Mouse (Mus musculus): ENCODE data around the gene Soga1. TPM values are rescaled to one million over a fixed set of nuclear protein-coding genes. Genes with fewer than 3 reads are reported as not detected.

The Soga1 gene
- 1.9 and 2.9 TPM in 2 replicates for total RNA-seq (2015)
- 2.3 and 2.4 TPM in 2 replicates for total RNA-seq (2017)

DNA sequence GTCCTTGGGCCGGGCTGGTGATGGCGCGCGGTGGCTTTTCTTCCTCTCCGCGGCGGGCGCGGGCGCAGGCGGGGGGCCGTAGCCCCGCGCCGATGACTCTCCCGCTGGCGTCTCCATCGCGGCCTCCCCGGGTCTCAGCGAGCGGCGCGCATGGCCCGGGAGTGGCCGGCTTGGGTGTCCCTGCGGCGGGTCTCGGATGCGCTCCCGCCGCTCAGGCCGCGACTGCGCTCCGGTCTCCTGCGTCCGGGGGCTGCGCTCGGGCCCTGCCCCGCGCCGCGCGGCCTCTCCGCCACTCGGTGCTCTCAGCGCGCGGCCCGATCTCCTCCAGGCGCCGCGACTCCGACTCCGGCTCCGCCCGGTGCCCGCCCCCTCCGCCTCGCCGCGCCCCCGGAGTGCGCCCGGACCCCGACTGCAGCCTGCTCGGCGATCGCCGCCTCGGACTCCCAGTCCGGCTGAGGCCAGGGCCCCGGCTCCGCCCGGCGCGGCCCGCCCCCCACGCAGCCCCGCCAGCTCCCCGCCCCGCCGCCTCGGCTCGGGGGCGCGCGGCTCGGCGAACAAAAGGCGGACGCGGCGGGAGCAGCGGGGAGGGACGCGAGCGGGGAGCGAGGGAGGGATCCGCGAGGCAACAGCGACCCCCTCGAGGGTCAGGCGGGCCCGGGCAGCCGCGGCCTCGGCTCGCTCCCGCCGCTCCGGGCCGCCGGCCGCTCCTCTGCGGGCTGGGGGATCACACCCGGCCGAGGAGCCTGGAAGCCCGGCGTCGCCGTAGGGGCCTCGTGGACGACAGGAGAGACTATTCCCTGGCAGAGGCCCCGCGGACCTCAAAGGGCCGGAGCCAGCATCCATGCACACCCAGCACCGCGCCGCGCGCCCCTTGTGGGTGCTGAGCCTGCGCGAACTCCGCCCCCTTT, at the start of gene Soga1:
Gene Soga1 (minus strand): TSS at position 462 of the 908 bp plus-strand sequence.
- peak; percentile 41 for ATAC-seq (replicated peaks; ENCODE audit: poor library complexity)

DNA sequence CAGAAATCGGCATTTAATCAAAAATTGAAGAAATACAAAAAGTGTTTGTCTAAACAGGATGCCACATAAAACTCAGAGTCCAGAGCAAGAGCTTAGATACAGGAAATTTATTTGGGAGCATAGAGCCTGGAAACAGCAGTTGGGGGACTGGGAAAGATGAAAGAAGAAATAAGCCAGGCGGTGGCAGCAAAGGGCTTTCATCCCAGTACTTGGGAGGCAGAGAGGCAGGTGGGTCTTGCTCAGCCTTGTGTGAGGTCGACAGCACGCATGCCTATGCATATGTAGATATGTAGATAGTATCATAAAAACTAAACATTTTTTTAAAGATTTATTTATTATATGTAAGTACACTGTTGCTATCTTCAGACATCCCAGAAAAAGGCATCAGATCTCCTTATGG, 49.0 kb upstream of the Soga1 start:
- peak; percentile 42 for ATAC-seq (replicated peaks; ENCODE audit: poor library complexity)

DNA sequence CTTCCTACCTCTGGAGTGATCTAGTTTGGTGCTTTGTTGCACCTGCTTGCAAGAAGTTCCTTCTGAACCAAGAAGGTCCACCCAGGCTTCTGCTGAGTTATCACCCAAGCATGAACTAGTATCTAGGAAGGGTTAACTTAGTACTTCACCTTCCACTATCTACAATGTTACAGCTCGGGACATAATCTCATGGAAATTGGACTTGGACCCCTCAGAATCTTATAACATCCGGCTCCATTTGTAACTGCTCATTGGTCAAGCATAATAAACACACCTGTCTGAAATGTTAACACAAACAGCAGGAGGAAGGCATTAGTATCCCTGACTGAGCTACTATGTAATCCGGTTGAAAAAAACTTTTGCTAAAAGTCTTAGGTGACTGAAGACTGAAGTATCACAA, 48.3 kb upstream of the Soga1 start:
- no peak for ATAC-seq (replicated peaks; ENCODE audit: poor library complexity)

DNA sequence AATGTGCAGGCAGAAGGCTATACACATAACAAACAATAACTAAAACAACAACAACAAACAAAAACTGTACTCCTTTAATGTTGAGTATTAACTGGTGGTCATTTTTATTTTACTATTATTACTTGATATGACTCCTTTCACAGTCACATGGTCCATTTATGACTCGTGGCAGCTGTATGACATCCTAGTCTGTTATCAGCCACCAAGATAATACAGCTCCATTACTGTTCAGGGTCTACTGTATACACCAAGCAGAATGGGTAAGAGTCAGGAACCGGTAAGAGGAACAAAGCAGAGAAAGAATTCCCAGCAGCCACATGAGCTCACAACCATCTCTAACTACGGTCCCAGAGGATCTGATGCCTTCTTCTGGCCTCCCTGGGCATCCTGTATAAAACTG, 46.2 kb upstream of the Soga1 start:
- ATAC-seq (replicated peaks; ENCODE audit: poor library complexity), result no peak

DNA sequence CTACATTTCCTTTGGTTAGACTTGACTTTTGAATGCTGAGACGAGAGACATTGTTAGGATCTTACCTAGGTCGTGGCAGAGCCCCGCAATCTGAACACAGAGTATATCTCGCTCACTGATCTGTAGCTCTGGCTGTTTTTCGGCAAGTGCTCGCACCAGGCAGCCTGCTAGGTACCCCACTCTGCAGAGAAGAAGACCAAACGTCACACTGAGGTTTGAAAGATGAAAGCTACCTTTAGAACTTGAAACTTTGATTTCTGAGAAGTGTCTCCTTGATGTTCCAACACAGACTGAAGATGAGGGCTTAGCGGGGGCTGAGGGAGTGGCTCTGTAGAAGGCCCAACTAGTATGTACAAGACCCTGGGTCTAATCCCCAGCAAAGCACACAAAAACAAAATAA, 42.7 kb upstream of the Soga1 start:
- no peak for ATAC-seq (replicated peaks; ENCODE audit: poor library complexity)

DNA sequence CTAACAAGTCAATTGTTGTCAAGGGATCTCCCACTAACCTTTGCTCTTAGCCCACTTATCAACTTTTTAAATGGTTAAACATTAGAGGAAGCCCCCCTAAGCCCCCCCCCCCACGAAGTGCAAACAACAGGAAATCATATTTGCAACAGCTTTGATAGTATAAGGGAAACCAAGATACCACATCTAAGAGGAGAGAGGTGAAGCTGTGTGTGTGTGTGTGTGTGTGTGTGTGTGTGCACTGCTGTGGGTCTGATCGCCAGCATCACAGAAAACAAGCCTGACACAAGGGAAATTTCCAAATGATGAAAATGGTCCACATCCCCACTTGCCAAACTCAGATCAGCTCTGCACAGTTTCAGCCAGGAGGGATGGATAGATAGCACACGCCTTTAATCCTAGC, 40.0 kb upstream of the Soga1 start:
- ATAC-seq (replicated peaks; ENCODE audit: poor library complexity), result no peak

DNA sequence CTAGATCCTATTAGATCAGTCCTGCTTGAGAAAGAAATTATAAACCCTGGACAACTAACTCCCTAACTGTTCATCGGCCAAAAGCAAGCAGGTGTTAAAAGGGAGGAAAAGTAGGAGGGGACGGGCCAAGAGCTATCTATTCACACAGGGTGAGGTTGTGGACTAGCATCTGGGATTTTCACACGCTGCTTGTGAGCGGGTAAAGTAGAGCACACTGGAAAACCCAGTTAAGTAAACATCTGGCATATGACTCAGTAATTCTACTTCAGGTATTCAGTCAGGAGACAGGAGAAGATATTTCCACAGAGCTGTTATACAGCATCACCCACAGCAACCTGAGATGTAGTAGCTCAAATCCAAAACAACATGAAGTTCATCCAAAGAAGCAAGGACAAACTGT, 39.5 kb upstream of the Soga1 start:
- no peak for ATAC-seq (replicated peaks; ENCODE audit: poor library complexity)

DNA sequence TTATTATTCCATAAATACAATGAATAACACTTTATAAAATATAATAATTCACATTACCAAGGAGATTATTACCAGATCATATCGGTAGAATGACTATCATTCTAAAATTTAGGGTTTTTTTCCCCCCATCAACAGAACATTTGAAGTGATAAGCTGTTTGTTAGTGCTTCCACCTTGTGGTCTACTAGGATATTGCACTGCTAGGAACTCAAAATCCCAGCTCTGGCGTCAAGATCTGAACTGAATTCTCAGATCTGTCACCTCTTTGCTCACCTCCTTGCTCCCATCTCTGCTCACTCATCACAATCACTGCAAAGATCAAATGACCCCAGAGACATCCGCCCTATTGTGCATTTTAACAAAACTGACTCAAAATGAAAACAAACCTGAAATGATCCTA, 37.9 kb upstream of the Soga1 start:
- peak; percentile 86 for ATAC-seq (replicated peaks; ENCODE audit: poor library complexity)

DNA sequence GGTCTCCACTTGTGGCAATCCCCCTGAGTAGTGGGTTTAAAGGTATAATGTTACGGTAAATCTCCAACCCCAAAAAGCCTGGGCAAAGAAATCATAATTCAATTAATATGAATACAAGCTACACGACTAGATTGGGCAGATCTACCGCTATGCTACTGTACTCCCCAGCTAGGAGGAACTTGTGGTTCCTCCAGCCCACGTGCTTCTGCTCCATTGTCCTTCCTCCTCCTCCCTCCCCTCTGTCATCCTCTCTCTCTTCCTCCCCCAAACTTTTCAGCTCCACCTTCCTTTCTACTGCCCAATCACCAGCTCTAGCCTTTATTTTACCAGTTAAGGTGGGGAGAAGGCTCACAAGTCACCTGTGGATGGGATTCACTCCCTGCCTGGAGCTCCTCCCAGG, 29.2 kb upstream of the Soga1 start:
- peak; percentile 86 for ATAC-seq (replicated peaks; ENCODE audit: poor library complexity)

DNA sequence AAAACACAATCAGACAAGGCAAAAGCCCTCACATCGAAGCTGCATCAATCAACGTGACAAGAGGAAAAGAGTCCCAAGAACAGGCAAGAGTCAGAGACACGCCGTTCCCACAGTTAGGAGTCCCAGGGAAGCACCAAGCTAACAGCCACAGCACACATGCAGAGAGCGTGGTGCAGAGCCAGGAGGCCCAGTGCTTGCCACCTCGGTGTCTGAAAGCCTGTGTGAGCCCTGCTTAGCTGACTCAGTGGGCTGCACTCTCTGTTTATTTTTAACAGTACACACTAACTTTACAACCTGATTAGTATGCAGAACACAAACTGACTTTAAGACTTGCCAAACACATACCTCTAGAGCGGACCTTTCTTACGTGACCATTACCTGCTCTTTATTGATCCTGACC, 25.4 kb upstream of the Soga1 start:
- no peak for ATAC-seq (replicated peaks; ENCODE audit: poor library complexity)

DNA sequence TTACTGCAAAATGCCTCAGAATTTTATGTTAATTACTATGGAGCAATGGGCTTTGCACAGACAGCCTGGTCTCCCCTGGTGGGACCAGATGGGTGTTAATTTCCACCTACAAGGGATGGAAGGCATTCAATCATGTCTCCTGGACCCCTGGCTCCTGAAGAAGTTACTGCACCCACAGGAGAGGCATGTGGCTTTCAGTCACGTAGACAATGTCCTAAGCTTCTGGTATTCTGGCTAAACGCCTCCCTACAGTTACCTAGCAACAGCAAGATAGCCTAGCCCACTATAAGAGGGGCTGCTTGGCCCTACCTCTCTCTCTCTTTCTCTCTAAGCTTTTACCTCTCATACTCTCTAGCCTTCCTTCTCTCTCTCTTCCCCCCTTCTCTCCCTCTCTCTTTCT, 23.2 kb upstream of the Soga1 start:
- no peak for ATAC-seq (replicated peaks; ENCODE audit: poor library complexity)

DNA sequence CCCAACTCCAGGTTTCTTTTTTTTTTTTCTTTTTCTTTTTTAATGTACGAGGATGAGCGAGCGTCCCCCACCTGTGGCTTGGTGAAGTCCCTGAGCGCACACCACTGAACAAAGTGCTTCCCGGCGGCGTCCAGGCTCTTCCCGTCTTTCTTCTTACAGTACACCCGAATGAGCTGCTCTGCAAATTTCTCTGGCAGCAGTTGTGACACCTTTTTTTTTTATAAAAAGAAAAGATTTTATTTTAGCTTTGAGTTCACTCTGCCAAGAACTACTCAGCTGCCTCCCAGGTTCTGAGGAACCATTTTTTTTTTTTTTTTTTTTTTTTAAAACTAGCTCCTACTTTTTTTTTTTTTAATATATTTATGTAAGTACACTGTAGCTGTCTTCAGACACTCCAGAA, 22.6 kb upstream of the Soga1 start:
- ATAC-seq (replicated peaks; ENCODE audit: poor library complexity), result no peak

DNA sequence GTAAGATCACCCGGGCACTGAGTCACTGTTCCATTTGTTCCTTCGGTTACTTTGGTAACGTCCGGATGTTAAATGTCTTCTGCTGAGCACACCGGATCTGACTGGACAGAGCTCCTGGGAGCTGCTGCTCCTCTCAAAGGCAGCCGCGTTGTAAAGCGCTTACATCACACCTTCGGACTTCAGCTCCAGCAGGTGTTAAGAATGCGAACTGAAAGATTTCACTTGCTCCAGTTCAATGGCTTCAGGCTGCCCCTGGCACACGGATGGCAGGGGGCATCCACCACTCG, 21.2 kb upstream of the Soga1 start:
- ATAC-seq (replicated peaks; ENCODE audit: poor library complexity), result no peak

DNA sequence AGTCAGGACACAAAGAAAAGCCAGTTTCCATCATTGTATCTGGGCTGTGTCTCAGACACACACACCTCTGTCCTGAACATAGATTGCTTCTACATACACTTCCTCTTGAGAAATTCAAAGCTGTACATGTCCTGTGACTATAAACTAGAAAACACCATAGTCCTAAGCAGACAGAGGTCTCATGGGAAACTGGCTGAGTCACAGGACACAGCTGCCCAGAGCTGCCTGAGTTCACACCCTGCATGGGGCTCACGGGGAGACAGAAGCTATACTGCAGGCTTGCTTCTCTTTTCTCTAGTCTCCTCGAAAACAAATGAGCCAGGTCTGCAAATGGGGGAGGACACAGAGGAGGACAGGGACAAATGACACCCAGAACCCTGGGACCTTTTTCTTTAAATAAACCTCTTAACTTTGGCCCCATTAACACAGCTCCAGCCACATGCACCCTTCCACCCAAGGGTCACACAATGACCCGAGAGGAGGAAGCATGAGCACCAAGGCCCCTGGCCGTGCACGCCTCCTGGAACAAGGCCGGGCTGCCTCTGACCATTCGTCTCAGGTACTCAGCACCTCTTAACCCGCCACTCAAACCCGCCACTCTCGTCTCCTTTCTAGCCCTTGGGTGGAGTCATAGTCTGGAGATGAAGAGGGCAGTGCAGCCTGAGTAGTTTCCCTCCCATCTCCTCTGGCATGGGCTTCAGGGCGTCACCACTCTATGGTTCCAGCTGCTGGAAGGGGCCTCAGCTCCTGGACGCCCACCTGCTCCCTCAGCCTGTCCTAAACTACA, 20.7 kb upstream of the Soga1 start:
- no peak for ATAC-seq (replicated peaks; ENCODE audit: poor library complexity)

DNA sequence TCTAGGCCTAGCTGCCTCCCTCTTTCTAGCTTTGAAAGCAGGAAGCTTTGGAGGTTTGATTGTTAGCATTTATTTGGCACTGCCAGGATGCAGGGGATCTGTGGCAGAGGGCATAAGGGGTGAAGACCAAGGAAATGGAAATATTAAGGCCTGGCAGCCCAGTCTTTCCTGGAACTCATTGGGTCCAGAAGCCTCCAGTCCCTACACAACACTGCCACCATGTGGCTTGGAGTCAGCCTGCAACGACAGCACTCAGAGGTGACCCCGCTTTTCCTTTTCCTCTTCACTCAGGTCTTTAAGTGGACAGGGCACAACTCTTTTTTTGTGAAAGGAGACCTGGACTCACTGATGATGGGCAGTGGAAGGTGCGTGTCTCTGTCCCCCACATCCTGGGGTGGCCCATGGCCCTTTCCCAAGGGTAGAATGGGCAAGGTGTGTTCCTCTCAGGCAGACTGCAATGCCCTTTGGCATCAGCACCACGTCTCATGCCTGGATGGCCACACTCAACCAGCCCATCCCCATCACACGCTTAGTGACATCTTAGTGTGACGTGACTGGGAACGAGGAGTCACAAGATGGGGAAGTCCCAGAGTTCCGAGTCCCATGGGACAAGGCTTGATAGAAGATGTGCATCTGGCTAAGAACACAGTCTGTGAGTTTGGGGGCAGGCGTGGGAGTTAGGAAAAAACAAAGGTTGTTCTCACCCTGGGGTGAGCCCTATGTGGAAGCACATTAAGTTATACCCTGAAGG, 16.1 kb upstream of the Soga1 start:
- ATAC-seq (replicated peaks; ENCODE audit: poor library complexity), result peak; percentile 95

DNA sequence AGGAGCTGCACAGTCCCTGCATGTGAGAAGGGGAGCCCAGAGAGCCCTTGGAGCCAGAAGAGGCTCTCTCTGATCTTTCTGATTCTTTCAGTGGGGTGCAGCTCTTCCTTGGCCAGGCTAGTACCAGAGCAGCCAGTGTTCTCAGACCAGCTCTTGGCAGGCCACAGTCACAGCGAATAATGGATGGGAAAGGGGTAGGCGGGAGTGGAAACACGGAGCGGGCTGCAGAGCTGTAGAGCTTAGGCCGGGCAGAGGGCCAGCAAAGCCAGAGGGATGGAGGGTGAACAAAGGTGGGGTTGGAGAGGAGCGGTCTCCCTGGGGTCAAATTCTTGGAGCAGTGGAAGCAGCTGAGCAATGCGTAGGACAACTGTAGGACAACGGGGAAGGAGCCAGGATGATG, 13.0 kb upstream of the Soga1 start:
- ATAC-seq (replicated peaks; ENCODE audit: poor library complexity), result no peak

DNA sequence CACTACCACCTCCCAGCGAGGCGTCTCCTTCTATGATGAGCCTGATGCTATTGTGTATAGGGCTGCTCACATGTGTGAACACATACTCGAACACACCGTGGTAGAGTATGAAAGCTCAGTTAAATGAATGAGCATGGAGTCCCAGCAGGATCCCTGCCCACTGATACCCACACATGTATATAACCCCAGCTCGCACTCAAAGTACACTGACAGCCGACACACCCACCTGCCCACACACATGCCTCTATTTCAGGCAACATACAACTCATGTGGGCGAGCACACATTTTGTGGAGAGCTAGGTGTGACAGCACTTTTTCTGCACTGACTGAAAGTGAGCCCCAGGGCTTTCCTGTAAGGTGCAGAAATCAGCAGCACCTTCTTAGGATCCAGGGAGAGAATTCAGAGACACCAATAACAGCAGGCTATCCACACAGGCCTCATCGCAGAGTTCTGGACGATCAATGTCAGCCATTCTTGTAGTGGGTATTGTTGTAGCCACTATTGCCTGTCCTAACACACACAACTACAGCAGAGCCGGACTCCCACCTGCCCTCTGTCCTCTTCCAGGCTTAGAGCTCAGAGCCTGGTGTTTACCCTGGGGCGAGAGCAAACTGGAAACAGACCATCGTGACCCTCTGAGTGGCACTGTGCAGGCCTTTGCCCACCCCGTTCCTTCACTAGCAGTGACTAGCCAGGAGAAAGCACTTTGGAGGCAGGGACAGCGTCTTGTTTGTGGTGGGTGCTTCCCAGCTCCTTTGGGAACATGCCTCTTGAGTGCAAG, 8.7 kb upstream of the Soga1 start:
- no peak for ATAC-seq (replicated peaks; ENCODE audit: poor library complexity)

DNA sequence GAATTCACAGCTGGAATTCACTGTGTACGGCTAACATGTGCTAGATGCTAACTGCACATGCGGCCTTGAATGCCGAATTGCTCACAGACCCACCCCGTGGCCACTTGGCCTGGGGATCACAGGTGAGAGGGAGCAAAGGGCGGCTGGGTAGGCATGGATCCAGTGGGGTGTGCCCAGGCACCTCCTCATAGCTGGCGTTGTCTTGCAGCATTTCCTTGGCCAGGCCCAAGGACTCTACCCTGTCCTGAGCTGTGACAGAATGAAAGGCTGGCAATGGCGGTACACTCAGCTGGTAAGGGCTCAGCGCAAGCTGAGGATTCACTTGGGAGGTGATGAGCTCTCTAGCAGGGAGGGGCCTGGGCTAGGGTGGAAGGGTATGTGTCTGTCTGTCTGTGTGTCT, 7.7 kb upstream of the Soga1 start, which contains the start of gene Tldc2:
Gene Tldc2 (plus strand): TSS at position 260 of the 400 bp plus-strand sequence.
- no peak for ATAC-seq (replicated peaks; ENCODE audit: poor library complexity)

DNA sequence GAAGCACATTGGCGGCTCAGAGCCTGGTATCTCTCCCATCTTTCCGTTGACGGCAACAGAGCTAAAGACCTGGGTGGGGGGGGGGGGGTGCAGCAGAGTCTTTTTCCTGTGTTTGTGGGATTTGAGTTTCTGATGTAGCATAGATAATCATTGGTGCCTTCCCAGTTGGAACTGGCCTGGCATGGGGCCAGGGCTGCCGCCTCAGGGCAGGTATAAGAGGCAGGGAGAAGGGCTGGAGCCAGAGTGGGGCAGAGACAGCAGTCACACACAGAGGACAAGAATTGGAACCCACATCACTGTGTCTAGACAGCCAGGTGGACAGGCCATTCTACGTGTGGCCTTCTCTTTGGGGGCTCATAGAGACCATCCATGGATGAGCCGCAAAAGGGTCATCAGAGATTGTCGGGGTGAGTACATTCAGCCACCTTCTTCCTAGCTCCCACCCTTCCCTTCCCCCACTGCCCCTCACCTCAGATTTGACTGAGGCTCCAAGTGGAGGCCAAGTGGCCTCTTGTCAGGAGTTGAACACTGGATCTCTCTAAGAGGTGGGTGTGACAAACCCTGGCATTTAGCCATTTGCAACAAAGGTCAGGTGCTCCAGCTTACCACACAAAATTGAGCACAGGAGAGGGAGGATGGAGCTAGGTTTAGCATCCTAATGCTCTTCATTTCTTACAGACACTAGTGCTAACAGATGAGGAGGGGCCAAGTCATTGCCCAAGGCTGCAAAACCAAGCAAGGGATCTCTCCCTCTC, 6.0 kb upstream of the Soga1 start:
- no peak for ATAC-seq (replicated peaks; ENCODE audit: poor library complexity)

DNA sequence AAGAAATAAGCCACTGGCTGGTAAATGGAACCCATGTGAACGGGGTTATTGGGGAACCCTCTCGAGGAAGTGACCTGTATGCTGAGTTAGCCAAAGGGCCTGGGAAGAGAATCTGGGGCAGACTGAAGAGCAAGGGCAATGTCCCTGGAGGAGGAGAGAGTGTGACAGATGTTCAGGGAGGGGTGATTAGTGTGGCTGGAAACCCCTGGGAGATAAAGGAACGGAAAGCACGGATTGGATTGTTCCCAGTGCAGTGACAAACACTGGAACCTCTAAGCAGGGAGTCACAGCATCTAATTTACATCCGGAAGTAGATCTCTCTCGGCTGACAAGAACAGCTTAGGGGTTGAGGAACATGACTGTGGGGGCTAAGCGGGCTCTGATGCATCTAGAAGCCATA, 2.9 kb upstream of the Soga1 start:
- ATAC-seq (replicated peaks; ENCODE audit: poor library complexity), result no peak
